Mouse (Mus musculus) frontal cortex, adult 2 months (tissue): ENCODE results near the gene Luc7l3. TPM values are rescaled to one million over a fixed set of nuclear protein-coding genes. Genes with fewer than 3 reads are reported as not detected.
A peak's percentile ranks its signal among the peaks of the same experiment; 100 is the strongest.

Source experiments
- DNase-seq, 2 experiments: peaks; one replicate each; pipeline ENCODE4 v3.0.0; 2022; ENCODE audit warnings: low spot score in 1 of 2; ENCODE audit errors: extremely low spot score in 1 of 2
- polyA plus RNA-seq: library from polyadenylated mRNA; depleted of rRNA; stranded (reverse); fragments of >200 nt; gene quantifications from 2 replicates; pipeline ENCODE4 v1.2.3, GENCODE M21; 2012; rRNA removed

Gene Luc7l3
- polyA plus RNA-seq, 1 experiment = 209 TPM

DNA sequence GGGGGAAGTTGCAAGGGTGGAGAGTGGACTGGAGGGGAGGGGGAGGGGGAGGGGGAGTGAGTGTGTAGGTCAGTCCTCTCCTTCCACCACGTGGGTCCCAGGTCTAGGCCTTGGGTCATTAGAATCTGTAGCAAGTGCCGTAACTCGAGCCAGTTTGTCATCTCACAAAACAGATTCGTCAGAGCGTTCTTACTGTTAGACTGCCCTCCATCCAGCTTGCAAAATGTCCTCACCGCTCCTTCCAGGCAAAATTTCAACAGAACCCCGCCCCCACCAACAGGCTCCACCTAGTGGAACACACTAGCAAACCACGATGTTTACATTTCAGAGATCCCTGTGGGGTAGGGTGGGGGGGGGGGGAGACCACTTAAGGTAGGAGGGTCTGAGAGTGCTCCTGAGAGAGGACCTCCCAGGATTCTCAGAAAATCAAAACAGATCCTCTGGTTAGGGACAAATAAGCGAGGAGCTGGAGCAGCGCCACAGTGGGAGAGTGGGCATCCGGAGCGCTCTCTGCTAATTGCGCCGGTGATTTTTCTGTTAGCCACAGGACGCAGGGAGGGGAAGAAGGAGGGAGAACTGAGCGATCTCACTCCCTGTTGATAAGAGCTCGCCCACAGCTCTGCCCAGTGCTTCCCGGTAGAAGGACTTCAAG, 56.5 kb downstream of the Luc7l3 start:
- DNase-seq = peak in 1 of 2 experiments; percentile 72

DNA sequence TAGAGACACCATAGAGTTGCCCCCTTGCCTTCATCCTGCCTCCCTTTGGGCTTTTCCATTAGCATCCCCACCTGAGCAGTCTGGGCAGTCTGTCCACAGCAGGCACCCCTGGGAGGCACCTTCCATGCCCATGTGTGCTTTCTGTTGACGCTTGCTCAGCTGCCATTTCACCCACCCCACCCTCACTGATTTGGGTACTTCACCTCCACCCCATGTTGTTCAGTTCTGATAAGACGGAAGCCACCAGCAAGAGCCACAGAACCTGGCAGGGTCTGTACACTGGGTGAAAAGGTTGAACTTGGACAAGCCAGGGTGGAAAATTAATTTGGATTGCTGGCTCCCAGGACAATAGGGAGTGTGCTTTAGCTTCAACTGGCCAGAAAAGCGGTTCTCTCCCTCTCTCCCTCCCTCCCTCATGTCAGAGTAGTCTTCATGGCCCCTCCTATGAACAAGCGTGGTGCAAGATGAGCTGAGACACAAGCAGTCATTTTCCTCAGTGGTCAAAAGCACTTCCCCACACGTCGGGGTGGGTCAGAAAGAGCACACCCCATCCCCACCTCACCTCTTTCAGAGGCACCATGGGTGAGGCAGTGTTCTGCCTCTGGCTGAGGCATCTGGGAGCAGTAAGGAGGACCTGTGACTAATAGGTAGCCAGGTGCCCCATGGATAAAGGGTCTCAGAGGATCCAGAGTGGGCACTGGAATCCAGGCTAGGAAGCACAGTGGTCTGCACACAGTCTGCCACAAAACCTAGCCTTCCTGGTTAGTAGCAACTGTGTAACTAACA, 60.0 kb downstream of the Luc7l3 start:
- DNase-seq = no peak

DNA sequence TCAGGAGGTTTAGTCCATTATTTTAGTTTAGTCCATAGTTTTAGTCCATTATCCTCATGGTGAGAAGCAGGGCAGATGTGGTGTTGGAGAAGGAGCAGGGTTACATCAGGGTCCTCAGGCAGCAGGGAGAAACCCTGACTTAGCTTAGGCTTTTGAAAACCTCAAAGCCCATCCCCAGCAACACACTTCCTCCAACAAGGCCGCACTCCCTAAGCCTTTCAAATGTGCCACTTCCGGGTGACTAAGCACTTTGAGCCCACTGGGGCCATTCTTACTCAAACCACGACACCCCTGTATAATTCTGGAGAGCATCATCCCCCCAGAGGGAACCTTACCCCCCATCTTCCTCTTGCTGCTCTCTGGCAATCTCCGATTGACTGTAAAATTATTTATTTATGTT, 62.0 kb downstream of the Luc7l3 start:
- no peak for DNase-seq

DNA sequence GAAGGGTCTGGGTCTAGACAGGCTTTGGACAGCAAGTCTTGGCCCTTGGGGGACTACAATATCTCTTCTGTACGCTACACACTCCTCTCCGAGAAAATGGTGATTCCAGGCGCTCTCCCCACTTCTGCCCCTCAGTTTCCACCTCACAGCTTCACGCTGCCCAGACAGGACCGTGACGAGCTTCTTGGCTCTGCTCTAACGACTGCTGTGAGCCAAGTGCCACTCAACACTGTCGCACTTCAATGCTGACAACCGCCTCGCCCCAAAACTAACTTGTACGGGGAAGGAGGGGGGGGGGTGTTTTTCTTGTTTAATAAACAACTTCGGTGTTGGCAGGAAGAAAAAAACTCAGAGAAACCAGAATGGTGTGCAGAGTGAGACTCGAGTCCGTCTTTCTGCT, 63.8 kb downstream of the Luc7l3 start:
- no peak for DNase-seq

DNA sequence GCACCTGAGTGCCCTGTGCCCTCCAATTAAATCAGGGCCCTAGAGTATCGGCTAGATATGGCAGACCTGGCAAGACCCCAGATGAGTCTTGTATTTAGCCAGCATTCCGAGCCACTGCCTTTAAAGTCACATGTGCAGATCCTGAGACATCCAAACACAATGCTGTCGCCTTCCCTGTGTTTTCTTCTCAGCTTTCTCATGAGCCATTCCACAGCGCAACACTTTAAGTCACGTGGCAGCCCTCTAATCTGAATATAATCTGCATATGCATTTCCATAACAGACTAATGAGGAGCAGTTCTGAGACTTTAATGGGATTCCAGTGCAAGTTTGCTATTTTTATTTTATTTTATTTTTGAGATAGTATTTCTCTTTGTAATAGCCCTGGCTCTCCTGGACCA, 66.1 kb downstream of the Luc7l3 start:
- no peak for DNase-seq

DNA sequence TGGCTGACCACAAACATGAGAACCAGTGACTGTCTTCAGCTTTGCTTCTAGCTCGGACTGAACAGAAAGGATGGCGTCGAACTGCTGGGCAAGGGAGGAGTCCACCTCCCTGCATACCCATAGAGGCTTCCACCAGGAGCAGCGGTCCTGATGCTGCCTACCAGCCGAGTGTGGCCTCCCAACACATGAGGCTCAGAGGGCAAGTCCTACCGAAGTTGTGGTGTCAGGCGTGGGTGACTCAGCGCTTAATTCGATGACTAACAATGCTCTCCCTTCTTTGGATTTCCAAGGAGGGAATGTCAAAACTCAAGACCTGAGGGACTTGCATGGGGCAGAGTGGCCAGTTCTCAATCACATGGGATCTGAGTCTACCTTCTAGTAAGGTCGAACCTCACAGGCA, 68.1 kb downstream of the Luc7l3 start:
- no peak for DNase-seq

DNA sequence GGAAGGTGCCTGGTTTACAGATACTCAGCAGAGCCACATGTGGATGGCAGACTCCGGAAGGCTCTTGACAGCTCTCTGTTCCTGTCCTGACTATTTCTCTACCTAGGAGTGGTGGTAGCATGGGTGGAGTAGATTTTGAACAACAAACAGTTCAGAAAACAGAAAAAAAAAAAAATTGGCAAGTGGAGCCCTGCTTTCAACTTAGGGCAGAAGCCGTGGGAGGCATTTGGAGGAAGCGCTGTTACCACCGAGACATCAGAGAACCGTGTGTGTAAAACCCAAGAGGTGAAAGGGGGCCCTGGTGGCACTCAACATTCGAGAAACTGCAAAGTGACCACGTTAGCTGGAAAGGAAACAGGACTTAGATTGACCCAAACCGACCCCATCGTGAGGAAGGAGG, 68.6 kb downstream of the Luc7l3 start:
- no peak for DNase-seq

DNA sequence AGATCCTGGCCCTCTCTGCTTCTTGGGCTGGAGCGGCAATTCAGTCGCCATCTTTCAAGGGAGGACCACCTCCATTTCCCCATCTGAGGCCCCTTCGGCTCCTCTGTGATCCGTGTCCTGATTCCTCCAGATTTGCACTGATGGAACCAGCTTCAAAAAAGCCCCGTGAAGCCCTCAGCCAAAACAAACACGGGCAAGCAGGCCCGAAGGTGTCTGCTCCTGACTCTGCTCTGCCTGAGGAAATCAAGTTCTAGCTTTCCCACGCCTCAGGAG, 75.1 kb downstream of the Luc7l3 start:
- no peak for DNase-seq

DNA sequence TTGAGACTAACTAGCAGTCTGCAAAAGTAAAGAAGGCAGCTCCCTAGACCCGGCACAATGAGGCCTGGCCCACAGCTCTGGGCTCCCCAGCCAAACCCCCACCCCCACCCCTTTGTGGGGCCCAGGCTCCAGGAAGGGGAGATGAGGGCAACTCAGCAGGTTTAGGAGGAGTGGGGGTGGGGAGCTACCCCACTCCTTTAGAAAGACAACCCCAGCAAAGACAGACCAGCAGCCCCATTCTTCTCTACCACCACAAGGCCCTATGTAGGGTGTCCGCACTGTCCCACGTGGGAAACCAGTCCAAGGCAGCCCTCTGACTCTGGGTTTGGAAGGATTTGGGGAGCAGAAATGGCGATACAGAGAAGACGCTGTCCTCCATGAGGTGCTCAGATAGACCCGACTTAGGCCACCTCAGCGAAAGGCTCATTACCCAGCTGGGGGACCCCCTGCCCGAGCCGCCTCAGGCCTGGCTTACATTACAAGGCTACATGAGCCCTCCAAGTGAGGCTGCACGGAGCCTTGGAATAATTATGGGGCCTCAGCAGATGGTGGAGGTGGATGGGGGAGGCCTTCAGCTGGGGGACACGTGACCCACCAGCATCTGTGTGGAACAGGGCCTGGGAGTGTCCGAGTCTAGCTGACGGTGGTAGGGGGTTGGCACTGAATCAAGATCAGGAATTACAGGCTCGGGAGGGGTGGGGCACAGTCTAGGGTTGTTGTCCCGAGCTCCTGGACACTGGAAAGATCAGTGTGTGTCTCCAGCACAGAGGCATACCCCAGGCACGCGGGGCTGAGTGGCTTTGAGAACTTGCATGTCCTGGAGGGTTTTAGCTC, 75.6 kb downstream of the Luc7l3 start, which contains the start of gene Wfikkn2:
TSS of gene Wfikkn2 (minus strand) at position 51 of the 834 bp plus-strand sequence.
- no peak for DNase-seq

DNA sequence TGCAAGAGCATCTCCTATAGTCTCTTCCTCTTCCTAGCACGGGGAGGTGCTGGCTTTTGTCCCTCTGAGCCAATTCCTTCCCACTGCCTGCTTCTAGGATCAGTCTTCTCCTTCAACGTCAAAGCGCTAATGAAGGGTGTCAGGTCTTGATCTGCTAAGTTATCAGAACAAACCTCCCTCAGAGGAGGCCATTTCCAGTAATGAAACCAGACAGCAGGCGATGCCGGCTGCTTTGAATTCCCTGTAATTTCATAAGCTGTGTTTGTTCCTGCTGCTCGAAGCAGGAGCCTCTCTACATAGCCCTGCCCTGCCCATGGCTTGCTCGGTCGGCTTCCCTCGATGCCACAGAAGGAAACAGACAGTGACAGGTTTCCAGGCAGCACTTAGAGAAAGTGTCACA, 77.4 kb downstream of the Luc7l3 start:
- DNase-seq = no peak

DNA sequence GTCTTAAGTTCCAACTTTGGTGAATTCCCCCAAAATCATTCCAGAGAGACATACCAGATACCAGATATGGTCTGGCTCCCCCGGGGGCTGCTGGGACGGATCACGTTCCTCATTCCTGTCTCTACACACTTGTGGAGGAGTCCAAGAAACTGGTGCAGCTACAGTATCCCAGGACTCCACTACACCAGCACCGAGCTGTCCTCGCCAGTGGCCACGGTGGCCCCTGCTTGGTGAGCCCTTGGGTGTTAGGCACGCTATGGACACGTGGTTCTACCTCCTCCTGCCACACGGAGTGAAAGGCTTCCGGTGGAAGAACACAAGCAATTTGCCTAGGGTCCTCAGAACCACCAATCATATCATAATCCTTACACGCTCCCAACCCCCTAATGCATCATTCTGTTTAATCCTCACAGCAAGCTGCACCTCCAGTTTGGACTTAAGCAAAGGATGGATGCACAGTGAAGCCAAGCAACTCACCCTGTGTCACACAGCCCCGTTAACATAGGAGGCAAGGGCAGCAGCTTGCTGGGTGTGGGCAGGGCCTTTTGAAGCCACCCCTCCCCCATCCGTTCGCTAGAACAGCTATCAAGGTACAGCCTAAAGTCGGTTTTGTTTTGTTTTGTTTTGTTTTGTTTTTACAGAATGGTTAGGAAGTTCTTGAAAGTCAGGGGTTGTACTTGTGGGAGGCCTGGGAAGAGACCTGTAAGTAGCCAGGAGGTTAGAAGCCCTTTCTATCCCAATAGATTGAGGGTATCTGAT, 78.2 kb downstream of the Luc7l3 start:
- DNase-seq = no peak

DNA sequence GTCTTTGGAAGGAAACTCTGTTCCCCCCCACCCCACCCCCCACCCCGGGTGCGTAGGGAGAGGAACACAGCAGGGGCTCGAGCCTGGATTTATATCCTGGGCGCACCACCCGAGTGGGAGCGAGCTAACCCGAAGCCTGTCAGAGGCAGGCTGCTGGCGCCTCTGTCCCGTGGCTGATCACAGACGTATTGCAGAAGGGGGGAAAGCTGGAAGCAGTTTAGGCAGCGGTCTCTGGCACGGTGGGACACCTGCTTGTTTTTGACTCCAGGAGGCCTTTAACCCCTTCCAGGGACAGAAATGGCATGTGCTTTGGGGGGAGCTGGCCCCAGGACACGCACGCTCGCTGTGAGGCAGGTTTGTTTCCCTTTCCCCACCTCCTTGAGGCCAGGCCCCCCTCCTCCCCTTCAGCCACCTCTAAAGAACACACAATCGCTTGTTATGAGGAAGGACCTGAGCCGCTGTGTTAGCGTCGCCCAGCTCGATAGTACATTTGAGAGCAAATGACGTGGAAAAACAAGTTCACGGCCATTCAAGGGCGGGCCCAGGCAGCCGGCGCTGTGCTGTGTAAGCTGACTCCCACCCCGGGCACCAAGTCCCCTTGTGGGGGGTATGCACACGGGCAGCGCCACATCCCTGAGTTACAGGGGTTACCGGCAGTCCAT, 78.9 kb downstream of the Luc7l3 start:
- no peak for DNase-seq

DNA sequence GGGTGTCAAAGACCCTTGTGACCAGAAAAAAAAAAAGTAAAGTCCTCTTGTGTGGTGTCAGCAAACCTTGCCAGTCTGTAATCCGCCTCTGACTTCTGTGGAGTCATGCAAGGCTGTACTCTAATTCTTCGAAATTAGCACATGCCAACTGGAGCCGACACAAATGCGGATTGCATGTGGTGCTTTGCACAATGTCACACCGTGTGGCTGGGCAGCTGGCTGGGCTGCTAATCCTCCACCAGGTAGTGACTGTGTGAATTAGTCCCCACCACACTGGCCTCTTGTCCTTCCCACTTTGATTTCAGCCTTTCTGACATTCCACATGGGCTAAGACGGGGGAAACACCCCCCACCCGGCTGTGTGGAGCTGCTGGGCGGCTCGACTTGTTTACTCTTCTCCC, 82.1 kb downstream of the Luc7l3 start:
- DNase-seq = no peak

DNA sequence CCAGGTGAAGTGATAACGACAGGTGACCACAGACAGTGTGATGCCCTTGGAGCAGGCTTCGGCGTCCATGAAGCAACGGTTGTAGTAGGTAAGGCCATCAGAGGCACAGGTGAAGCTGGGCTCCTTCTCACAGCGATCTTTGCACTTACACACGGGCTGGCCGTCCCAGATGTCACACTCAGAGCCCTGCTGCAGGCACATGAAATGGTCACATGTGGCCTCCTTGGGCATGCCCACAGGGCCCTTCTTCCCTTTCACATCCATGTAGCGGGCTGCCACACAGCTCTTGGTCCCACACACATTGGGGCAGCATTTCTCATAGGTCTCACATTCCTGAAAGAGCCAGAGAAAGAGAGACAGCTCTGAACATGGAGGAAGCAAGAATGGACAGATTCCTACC, 83.0 kb downstream of the Luc7l3 start:
- DNase-seq = no peak

Other genes starting within 250 kb of the Luc7l3 start
- 44.4 and 45.5 TPM in 2 replicates for gene Tob1, start 110.5 kb downstream of the Luc7l3 start, polyA plus RNA-seq
- gene Wfikkn2, start 76.0 kb downstream of the Luc7l3 start, polyA plus RNA-seq = 1.2 and 1.3 TPM in 2 replicates
- gene Gm21885, start 40.1 kb downstream of the Luc7l3 start, polyA plus RNA-seq = not detected in 2 replicates
- 138 and 164 TPM in 2 replicates for gene Ankrd40, start 6.0 kb upstream of the Luc7l3 start, polyA plus RNA-seq
- 1.9 and 2.5 TPM in 2 replicates for gene Abcc3, start 71.0 kb upstream of the Luc7l3 start, polyA plus RNA-seq
- 188 and 191 TPM in 2 replicates for gene Cacna1g, start 152.2 kb upstream of the Luc7l3 start, polyA plus RNA-seq
- 0.24 and 0.34 TPM in 2 replicates for gene Spata20, start 164.2 kb upstream of the Luc7l3 start, polyA plus RNA-seq
- 0.60 and 1.2 TPM in 2 replicates for gene Epn3, start 178.0 kb upstream of the Luc7l3 start, polyA plus RNA-seq
- 1.9 and 2.0 TPM in 2 replicates for gene Mycbpap, start 199.8 kb upstream of the Luc7l3 start, polyA plus RNA-seq
- gene Rsad1, start 227.3 kb upstream of the Luc7l3 start, polyA plus RNA-seq = 11.8 and 12.5 TPM in 2 replicates
- gene Chad, start 243.1 kb upstream of the Luc7l3 start, polyA plus RNA-seq = 0.11 and 0.22 TPM in 2 replicates